8 mouse cellular contexts compared by ENCODE assay signal in the genomic region with DNA sequence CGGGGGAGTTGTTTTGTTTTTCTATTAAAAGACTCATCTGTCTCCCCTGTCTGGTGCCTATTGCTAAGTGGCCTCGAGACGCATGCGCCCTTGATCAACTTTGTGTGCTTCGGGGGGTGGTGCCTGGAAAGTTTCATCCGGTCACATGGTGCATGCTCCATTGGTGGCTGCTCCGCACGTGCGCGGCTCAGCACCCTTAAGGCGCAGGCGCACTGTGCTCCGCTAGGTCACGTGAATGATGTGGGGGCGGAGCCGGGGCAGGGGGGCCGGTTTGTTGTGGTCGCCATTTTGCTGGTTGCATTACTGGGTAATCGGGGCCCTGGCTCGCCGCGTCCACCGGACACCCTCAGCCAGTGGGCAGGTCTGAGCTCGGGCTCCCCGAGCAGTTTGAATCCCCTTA. TPM values are rescaled to one million over a fixed set of nuclear protein-coding genes. Genes with fewer than 3 reads are reported as not detected.
DNase-seq lines count a peak whose midpoint lies in the region; ATAC-seq lines count a peak whose summit lies in the region.

A gene (plus strand): TSS at position 242 of the 400 bp plus-strand sequence.

- ATAC-seq in embryonic facial prominence, embryonic 11.5 days (replicated peaks; ENCODE audit: insufficient number of reproducible peaks, low FRiP score, low TSS enrichment, low read depth) = peak; percentile 81
- ATAC-seq in intestine, embryonic 16.5 days = peak; percentile 90

- intact Hi-C loops in left cerebral cortex, postnatal 25 days (cut with DNase I) = loop anchor here (1.0 kb wide), 1 partner anchor 10 kb away; a partner anchor contains a TSS

- WGBS in embryonic facial prominence, embryonic 11.5 days = under 1% methylated on average over 25 of the region's 25 CpGs
- under 1% methylated on average over 25 of the region's 25 CpGs for WGBS in intestine, embryonic 16.5 days

- peak within 1 kb of the TSS; percentile 96 for H3K4me3 ChIP-seq in embryonic facial prominence, embryonic 11.5 days (ENCODE audit: low read depth, low read length)
- H3K4me3 ChIP-seq in intestine, embryonic 16.5 days (ENCODE audit: low read length) = peak within 1 kb of the TSS; percentile 98

- H3K9ac ChIP-seq in embryonic facial prominence, embryonic 11.5 days (replicated peaks; ENCODE audit: low read length) = peak within 1 kb of the TSS; percentile 93
- peak within 1 kb of the TSS; percentile 75 for H3K9ac ChIP-seq in intestine, embryonic 16.5 days (ENCODE audit: low read depth, low read length)

- H3K27me3 ChIP-seq in embryonic facial prominence, embryonic 11.5 days (ENCODE audit: control insufficient read depth, insufficient read depth, low read length) = no peaks in the 10 kb centered on the region
- H3K27me3 ChIP-seq in intestine, embryonic 16.5 days (replicated peaks; ENCODE audit: control insufficient read depth, insufficient read depth, low read length) = no peaks in the 10 kb centered on the region

- peak within 1 kb of the TSS; percentile 91 for H3K27ac ChIP-seq in embryonic facial prominence, embryonic 11.5 days (replicated peaks; ENCODE audit: low read depth, low read length)
- peak within 1 kb of the TSS; percentile 82 for H3K27ac ChIP-seq in intestine, embryonic 16.5 days (ENCODE audit: low read length)

- peak within 1 kb of the TSS; percentile 83 for H3K4me2 ChIP-seq in embryonic facial prominence, embryonic 11.5 days (ENCODE audit: low read depth, low read length)
- H3K4me2 ChIP-seq in intestine, embryonic 16.5 days (ENCODE audit: low read depth, low read length) = peak within 1 kb of the TSS; percentile 85

- H3K36me3 ChIP-seq in embryonic facial prominence, embryonic 11.5 days (replicated peaks; ENCODE audit: control insufficient read depth, insufficient read depth, low read depth, low read length) = peaks cover 31% of the 10 kb centered on the region
- peaks cover 21% of the 10 kb centered on the region for H3K36me3 ChIP-seq in intestine, embryonic 16.5 days (ENCODE audit: control insufficient read depth, insufficient read depth, low read length)

- DNase-seq in adrenal gland, postnatal 25 days = peak; percentile 98
- DNase-seq in embryonic facial prominence, embryonic 11.5 days (ENCODE audit: low spot score) = peak; percentile 99
- peak; percentile 75 for DNase-seq in gonadal fat pad, adult 2 months (ENCODE audit: low read depth)
- DNase-seq in left cerebral cortex, postnatal 25 days (ENCODE audit: low spot score in 2 of 2) = peak; percentile 98 to 99
- peak; percentile 98 for DNase-seq in mesoderm, embryonic 11.5 days (ENCODE audit: low read depth, low spot score)
- DNase-seq in right cerebral cortex, postnatal 25 days = peak; percentile 97
- peak; percentile 98 to 99 for DNase-seq in urinary bladder, postnatal 36 days (ENCODE audit: low spot score in 2 of 2)

- no peaks in the 10 kb centered on the region for H3K4me1 ChIP-seq in embryonic facial prominence, embryonic 11.5 days (ENCODE audit: control insufficient read depth, insufficient read depth, low read length)
- H3K4me1 ChIP-seq in intestine, embryonic 16.5 days (ENCODE audit: control insufficient read depth, insufficient read depth, low read length) = no peaks in the 10 kb centered on the region

- H3K9me3 ChIP-seq in embryonic facial prominence, embryonic 11.5 days (replicated peaks; ENCODE audit: control insufficient read depth, low read length) = no peaks in the 10 kb centered on the region
- H3K9me3 ChIP-seq in intestine, embryonic 16.5 days (ENCODE audit: control insufficient read depth, low read length) = no peaks in the 10 kb centered on the region

RNA-seq across cellular contexts. Expression of the gene that starts here (rescaled TPM):
- 42.3 and 46.2 TPM in 2 replicates for total RNA-seq in adrenal gland, postnatal 25 days (2021)
- polyA plus RNA-seq in embryonic facial prominence, embryonic 11.5 days (2014; fragmentation: Nextera tagmentation; extraction: Ambion mirVana) = 14.1 and 14.3 TPM in 2 replicates
- 23.6 and 30.9 TPM in 2 replicates for polyA plus RNA-seq in gonadal fat pad, adult 2 months (2012; rRNA removed)
- 5.0 and 6.1 TPM in 2 replicates for polyA plus RNA-seq in intestine, embryonic 16.5 days (2015; fragmentation: Nextera tagmentation; extraction: Ambion mirVana)
- 10 to 100 TPM; 44.2 to 47.0 TPM for total RNA-seq in left cerebral cortex, postnatal 25 days (2021)

Comparison
In these comparisons a context has a peak if more than half of its experiments do, and no peak if none do; other contexts are left out.
1. Peak in every context shown above with its lines: DNase-seq, ATAC-seq, H3K4me3 ChIP-seq and H3K27ac ChIP-seq.